In the genomic region with DNA sequence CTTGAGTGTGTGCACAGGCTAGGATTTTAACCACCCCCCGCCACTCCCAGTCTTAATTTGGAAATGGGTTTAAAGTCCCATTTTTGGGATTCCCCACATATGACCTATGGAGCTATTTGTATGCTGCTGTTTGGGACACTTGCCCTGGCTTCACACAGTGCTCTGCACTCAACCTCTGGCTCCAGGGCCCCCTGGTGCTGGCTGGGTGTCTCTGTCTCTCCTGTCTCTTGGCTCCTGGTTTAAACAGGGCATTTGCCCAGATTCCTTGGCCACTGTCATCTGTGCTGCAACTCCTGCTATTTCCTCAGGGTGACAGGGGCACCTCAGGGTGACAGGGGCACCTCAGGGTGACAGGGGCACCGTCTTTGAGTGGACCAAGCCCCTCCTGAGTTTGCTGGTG, we compare ENCODE assay signal across 18 mouse cellular contexts. TPM values are rescaled to one million over a fixed set of nuclear protein-coding genes. Genes with fewer than 3 reads are reported as not detected.
A peak's percentile ranks its signal among the peaks of the same experiment; 100 is the strongest.
DNase-seq lines count a peak whose midpoint lies in the region; ATAC-seq and TF ChIP-seq lines count a peak whose summit lies in the region.
"Had no signal": no experiment of that assay in that cellular context is flagged by ENCODE, and none has a peak within 500 bp of the region (broad histone marks: within the 10 kb centered on the region; RNA-seq: fewer than 3 reads in every experiment).

No protein-coding gene starts in this region.

- no peak for TF ChIP-seq POLR2A in heart, adult 2 months (IDR thresholded peaks at IDR 0.05; ENCODE audit: insufficient read depth, low read depth, low read length)
- TF ChIP-seq POLR2A in thymus, adult 2 months (IDR thresholded peaks at IDR 0.05; ENCODE audit: control insufficient read depth, extremely low read depth, insufficient read depth, low read length, poor library complexity): no peak

- WGBS in embryonic facial prominence, embryonic 15.5 days: 91% methylated on average over 2 of the region's 2 CpGs
- 95% methylated on average over 2 of the region's 2 CpGs for WGBS in embryonic facial prominence, embryonic 10.5 days
- 48% methylated on average over 2 of the region's 2 CpGs for WGBS in heart, adult 2 months
- WGBS in heart, embryonic 11.5 days (ENCODE audit: insufficient replicate concordance): 86% methylated on average over 2 of the region's 2 CpGs
- WGBS in thymus, adult 2 months: 95% methylated on average over 2 of the region's 2 CpGs

- no peaks in the 10 kb centered on the region for H3K79me2 ChIP-seq in heart, adult 2 months (replicated peaks; ENCODE audit: control insufficient read depth, insufficient read depth, low read length)

- TF ChIP-seq EP300 in heart, adult 2 months (IDR thresholded peaks at IDR 0.05; ENCODE audit: insufficient read depth, low read depth, low read length): 0 out of 2 replicates have a peak, but pooled peaks have one; percentile 24

- H3K4me3 ChIP-seq in embryonic facial prominence, embryonic 15.5 days (replicated peaks): no peak overlapping the region
- H3K4me3 ChIP-seq in embryonic facial prominence, embryonic 10.5 days: no peak overlapping the region
- no peak overlapping the region for H3K4me3 ChIP-seq in heart, adult 2 months
- H3K4me3 ChIP-seq in heart, embryonic 11.5 days (ENCODE audit: low read depth, low read length): no peak overlapping the region
- no peak overlapping the region for H3K4me3 ChIP-seq in thymus, adult 2 months (ENCODE audit: control insufficient read depth, insufficient read depth, low read length)
- H3K4me3 ChIP-seq: left cerebral cortex, adult 2 months; liver, embryonic 15.5 days had no signal

- TF ChIP-seq CTCF in heart, adult 2 months (IDR thresholded peaks at IDR 0.05): peak; percentile 64
- TF ChIP-seq CTCF in thymus, adult 2 months (IDR thresholded peaks at IDR 0.05; ENCODE audit: borderline replicate concordance, control insufficient read depth, extremely low read depth, insufficient read depth, low read length, poor library complexity): no peak

- ATAC-seq in embryonic facial prominence, embryonic 15.5 days (ENCODE audit: insufficient number of reproducible peaks, low FRiP score, low TSS enrichment, low read depth): peak; percentile 44; the same call in 1 of the 2 replicates
- ATAC-seq in heart, embryonic 11.5 days (replicated peaks; ENCODE audit: insufficient number of reproducible peaks, low FRiP score, low TSS enrichment): no peak
- no peak for ATAC-seq in frontal cortex, adult (ENCODE audit: low TSS enrichment)
- ATAC-seq: CD4-positive, CD25-positive, alpha-beta regulatory T cell, adult 4 months; hindbrain, postnatal 0 days; intestine, embryonic 16.5 days had no signal

- DNase-seq in embryonic facial prominence, embryonic 10.5 days (ENCODE audit: low spot score): no peak
- DNase-seq in heart, adult 2 months: peak; percentile 38 to 67
- DNase-seq in gastrocnemius, postnatal 25 days: peak; percentile 29
- peak; percentile 31 to 66 for DNase-seq in heart, postnatal 14 days
- no peak for DNase-seq in thymus, adult 2 months
- DNase-seq: cerebellum, adult 11-12 months; layer of hippocampus, adult 9-11 months; thymus, adult 18-20 months had no signal

- H3K9ac ChIP-seq in embryonic facial prominence, embryonic 15.5 days: no peak overlapping the region
- no peak overlapping the region for H3K9ac ChIP-seq in heart, adult 2 months (ENCODE audit: low read depth, low read length)
- no peak overlapping the region for H3K9ac ChIP-seq in heart, embryonic 11.5 days (ENCODE audit: low read depth, low read length)
- H3K9ac ChIP-seq: liver, embryonic 15.5 days had no signal

- no peak overlapping the region for H3K27ac ChIP-seq in embryonic facial prominence, embryonic 15.5 days (replicated peaks)
- H3K27ac ChIP-seq in embryonic facial prominence, embryonic 10.5 days (replicated peaks): no peak overlapping the region
- H3K27ac ChIP-seq in heart, adult 2 months: peak overlapping the region; percentile 51
- no peak overlapping the region for H3K27ac ChIP-seq in heart, embryonic 11.5 days (ENCODE audit: low read depth, low read length)
- H3K27ac ChIP-seq in thymus, adult 2 months (ENCODE audit: control insufficient read depth, insufficient read depth, low read length): no peak overlapping the region
- H3K27ac ChIP-seq: hindbrain, postnatal 0 days; left cerebral cortex, adult 2 months; liver, embryonic 15.5 days had no signal

- intact Hi-C loops in heart, adult 2 months (cut with DNase I): loop anchor here (2.0 to 5.0 kb wide), 4 partner anchors 35 to 255 kb away; no protein-coding TSS in a partner anchor
- intact Hi-C loops in heart, postnatal 14 days (cut with DNase I): loop anchor here (5.0 kb wide), 3 partner anchors 40 to 255 kb away; no protein-coding TSS in a partner anchor

- no peak overlapping the region for H3K4me2 ChIP-seq in embryonic facial prominence, embryonic 15.5 days (replicated peaks)
- no peak overlapping the region for H3K4me2 ChIP-seq in heart, embryonic 11.5 days
- H3K4me2 ChIP-seq: liver, embryonic 15.5 days; midbrain, embryonic 11.5 days had no signal

- H3K36me3 ChIP-seq in embryonic facial prominence, embryonic 15.5 days: no peaks in the 10 kb centered on the region
- no peaks in the 10 kb centered on the region for H3K36me3 ChIP-seq in embryonic facial prominence, embryonic 10.5 days (replicated peaks)
- H3K36me3 ChIP-seq in heart, adult 2 months (ENCODE audit: control insufficient read depth, insufficient read depth, low read length): no peaks in the 10 kb centered on the region
- no peaks in the 10 kb centered on the region for H3K36me3 ChIP-seq in heart, embryonic 11.5 days (ENCODE audit: control insufficient read depth, insufficient read depth, low read length)
- no peaks in the 10 kb centered on the region for H3K36me3 ChIP-seq in thymus, adult 2 months (ENCODE audit: control insufficient read depth, insufficient read depth, low read length)
- H3K36me3 ChIP-seq: liver, embryonic 15.5 days had no signal

- H3K4me1 ChIP-seq in embryonic facial prominence, embryonic 15.5 days: no peaks in the 10 kb centered on the region
- H3K4me1 ChIP-seq in embryonic facial prominence, embryonic 10.5 days: peaks cover 3% of the 10 kb centered on the region
- H3K4me1 ChIP-seq in heart, adult 2 months (ENCODE audit: control insufficient read depth, insufficient read depth, low read length): peaks cover 4% of the 10 kb centered on the region
- no peaks in the 10 kb centered on the region for H3K4me1 ChIP-seq in heart, embryonic 11.5 days (ENCODE audit: control insufficient read depth, insufficient read depth, low read length)
- no peaks in the 10 kb centered on the region for H3K4me1 ChIP-seq in thymus, adult 2 months (replicated peaks; ENCODE audit: control insufficient read depth, insufficient read depth, low read length)
- H3K4me1 ChIP-seq: liver, embryonic 15.5 days had no signal

- no peaks in the 10 kb centered on the region for H3K9me3 ChIP-seq in embryonic facial prominence, embryonic 15.5 days (replicated peaks)
- H3K9me3 ChIP-seq in embryonic facial prominence, embryonic 10.5 days: no peaks in the 10 kb centered on the region
- H3K9me3 ChIP-seq in heart, embryonic 11.5 days (replicated peaks; ENCODE audit: control insufficient read depth, low read length): no peaks in the 10 kb centered on the region
- H3K9me3 ChIP-seq: liver, embryonic 15.5 days had no signal

- no peaks in the 10 kb centered on the region for H3K27me3 ChIP-seq in embryonic facial prominence, embryonic 15.5 days
- H3K27me3 ChIP-seq in embryonic facial prominence, embryonic 10.5 days (replicated peaks; ENCODE audit: low read depth, poor library complexity, severe bottlenecking): peaks cover 25% of the 10 kb centered on the region
- no peaks in the 10 kb centered on the region for H3K27me3 ChIP-seq in heart, adult 2 months (ENCODE audit: control insufficient read depth, insufficient read depth, low read length)
- peaks cover 6% of the 10 kb centered on the region for H3K27me3 ChIP-seq in heart, embryonic 11.5 days (ENCODE audit: control insufficient read depth, insufficient read depth, low read length)
- H3K27me3 ChIP-seq in thymus, adult 2 months (ENCODE audit: control insufficient read depth, insufficient read depth, low read length): no peaks in the 10 kb centered on the region

RNA-seq across cellular contexts. Expression of a gene that starts 50.8 kb away (rescaled TPM):
- 22.5 and 26.3 TPM in 2 replicates for polyA plus RNA-seq in embryonic facial prominence, embryonic 15.5 days (2015; fragmentation: Nextera tagmentation; extraction: Ambion mirVana)
- 15.7 and 18.0 TPM in 2 replicates for polyA plus RNA-seq in embryonic facial prominence, embryonic 10.5 days (2016; fragmentation: Nextera tagmentation; extraction: Ambion mirVana)
- 100 to 1,000 TPM; 241 to 300 TPM for total RNA-seq in heart, adult 2 months (2021)
- polyA plus RNA-seq in heart, adult 2 months (2012; rRNA removed): 182 and 222 TPM in 2 replicates
- polyA plus RNA-seq in heart, embryonic 11.5 days (2014; fragmentation: Nextera tagmentation; extraction: Ambion mirVana): 13.3 and 14.2 TPM in 2 replicates
- 1 to 10 TPM; 4.3 to 5.0 TPM for total RNA-seq in gastrocnemius, postnatal 25 days (2021)
- 100 to 1,000 TPM; 172 to 178 TPM for total RNA-seq in heart, postnatal 14 days (2021)
- 8.1 and 21.2 TPM in 2 replicates for polyA plus RNA-seq in thymus, adult 2 months (2012; rRNA removed)
- total RNA-seq: granulocyte monocyte progenitor cell, adult 5-6 weeks had no signal
- polyA plus RNA-seq: CD4-positive, CD25-positive, alpha-beta regulatory T cell, adult 4 months had no signal

Comparison
In these comparisons a context has a peak if more than half of its experiments do, and no peak if none do; other contexts are left out.
1. DNase-seq: peak in heart, adult 2 months (2 of 2), gastrocnemius, postnatal 25 days (single experiment) and heart, postnatal 14 days (2 of 2); none in embryonic facial prominence, embryonic 10.5 days (single experiment) and thymus, adult 2 months (single experiment).